Mouse (Mus musculus) myocyte (in vitro differentiated cells): ENCODE results near the gene Ntn4.

Source experiments
- CEBPB ChIP-seq: IDR thresholded peaks from 2 replicates; pipeline ENCODE4 v1.6.1; 2011; ENCODE audit warnings: mild to moderate bottlenecking, moderate library complexity; ENCODE audit not compliant: poor library complexity, insufficient read depth, severe bottlenecking
- E2F4 ChIP-seq: IDR thresholded peaks from one replicate; pipeline ENCODE4 v1.6.1; 2011; ENCODE audit warnings: mild to moderate bottlenecking, control low read depth, moderate library complexity; ENCODE audit not compliant: insufficient read depth
- MAX ChIP-seq: IDR thresholded peaks from one replicate; pipeline ENCODE4 v1.6.1; 2011; ENCODE audit warnings: low read depth, mild to moderate bottlenecking, control low read depth
- MYOD1 ChIP-seq, 3 experiments: IDR thresholded peaks; one replicate each; pipeline ENCODE4 v1.6.1; 2011; ENCODE audit warnings: control low read depth in 2 of 3, low read depth in 2 of 3, mild to moderate bottlenecking in 2 of 3, moderate library complexity in 1 of 3; ENCODE audit not compliant: insufficient read length in 2 of 3, control insufficient read depth in 1 of 3
- MYOG ChIP-seq, 3 experiments: IDR thresholded peaks; one replicate each; pipeline ENCODE4 v1.6.1; 2011; ENCODE audit warnings: control low read depth in 2 of 3, low read depth in 2 of 3, mild to moderate bottlenecking in 2 of 3; ENCODE audit not compliant: insufficient read length in 2 of 3, control insufficient read depth in 1 of 3, insufficient read depth in 1 of 3
- POLR2A ChIP-seq: IDR thresholded peaks from one replicate; pipeline ENCODE4 v1.6.1; 2011; ENCODE audit warnings: low read depth, mild to moderate bottlenecking, control low read depth, moderate library complexity; ENCODE audit not compliant: insufficient read length
- POLR2AphosphoS2 ChIP-seq: IDR thresholded peaks from one replicate; pipeline ENCODE4 v1.6.1; 2011; ENCODE audit warnings: low read depth, control low read depth; ENCODE audit not compliant: insufficient read length
- REST ChIP-seq: IDR thresholded peaks from one replicate; pipeline ENCODE4 v1.6.1; 2011; ENCODE audit warnings: mild to moderate bottlenecking, control low read depth, moderate library complexity; ENCODE audit not compliant: insufficient read depth, insufficient read length
- SRF ChIP-seq: IDR thresholded peaks from one replicate; pipeline ENCODE4 v1.6.1; 2011; ENCODE audit warnings: low read depth; ENCODE audit not compliant: control insufficient read depth, insufficient read length
- TCF12 ChIP-seq: IDR thresholded peaks from one replicate; pipeline ENCODE4 v1.6.1; 2011; ENCODE audit warnings: mild to moderate bottlenecking, control low read depth; ENCODE audit not compliant: poor library complexity, insufficient read depth, severe bottlenecking
- TCF3 ChIP-seq: IDR thresholded peaks from one replicate; pipeline ENCODE4 v1.6.1; 2011; ENCODE audit warnings: low read depth, control low read depth; ENCODE audit not compliant: insufficient read length
- USF1 ChIP-seq: IDR thresholded peaks from one replicate; pipeline ENCODE4 v1.6.1; 2011; ENCODE audit warnings: low read depth, mild to moderate bottlenecking, control low read depth, moderate library complexity

GRCm38 (mm10) chr10:93602309-93602708 lies 38.2 kb upstream of the Ntn4 start:
- no peak for TF ChIP-seq POLR2A
- TF ChIP-seq REST = no peak
- no peak for TF ChIP-seq USF1
- no peak for TF ChIP-seq SRF
- TF ChIP-seq MAX = no peak
- TF ChIP-seq MYOG (IDR thresholded peaks at IDR 0.05; ENCODE audit: control insufficient read depth in 1 of 3, insufficient read depth in 1 of 3, insufficient read length in 2 of 3, low read depth in 2 of 3) = no peak
- no peak for TF ChIP-seq POLR2AphosphoS2
- no peak for TF ChIP-seq TCF12
- TF ChIP-seq E2F4 = no peak
- no peak for TF ChIP-seq MYOD1 (IDR thresholded peaks at IDR 0.05; ENCODE audit: control insufficient read depth in 1 of 3, insufficient read length in 2 of 3, low read depth in 2 of 3)
- TF ChIP-seq TCF3 = no peak
- TF ChIP-seq CEBPB = no peak
